Mouse (Mus musculus): ENCODE results near the gene Arrb1. TPM values are rescaled to one million over a fixed set of nuclear protein-coding genes. Genes with fewer than 3 reads are reported as not detected.

Arrb1 gene
- total RNA-seq, 1 experiment from 2014 or later, result 48.9 TPM

GRCm38 (mm10) chr7:99537183-99537756 lies 2.0 kb downstream of the Arrb1 start:
- peak; percentile 56 for DNase-seq

GRCm38 (mm10) chr7:99538421-99538820 lies 3.2 kb downstream of the Arrb1 start:
- DNase-seq, result no peak

- DNase-seq, result peak; percentile 82
Observed at GRCm38 (mm10) chr7:99539201-99539891, 4.1 kb downstream of the Arrb1 start.

- DNase-seq, result no peak
Observed at GRCm38 (mm10) chr7:99540016-99540415, 4.8 kb downstream of the Arrb1 start.

GRCm38 (mm10) chr7:99541204-99541603 lies 5.9 kb downstream of the Arrb1 start:
- no peak for DNase-seq

- DNase-seq, result no peak
Observed at GRCm38 (mm10) chr7:99544272-99544671, 9.0 kb downstream of the Arrb1 start.

GRCm38 (mm10) chr7:99545885-99546745 lies 10.8 kb downstream of the Arrb1 start:
- peak; percentile 82 for DNase-seq

GRCm38 (mm10) chr7:99547584-99548487 lies 12.6 kb downstream of the Arrb1 start:
- DNase-seq, result no peak

GRCm38 (mm10) chr7:99549668-99550067 lies 14.4 kb downstream of the Arrb1 start:
- no peak for DNase-seq

- DNase-seq, result no peak
Observed at GRCm38 (mm10) chr7:99551623-99552022, 16.4 kb downstream of the Arrb1 start.

- no peak for DNase-seq
Observed at GRCm38 (mm10) chr7:99553222-99553884, 18.1 kb downstream of the Arrb1 start.

- no peak for DNase-seq
Observed at GRCm38 (mm10) chr7:99553885-99554269, 18.6 kb downstream of the Arrb1 start.

- peak; percentile 81 for DNase-seq
Observed at GRCm38 (mm10) chr7:99555862-99556261, 20.6 kb downstream of the Arrb1 start.

- DNase-seq, result no peak
Observed at GRCm38 (mm10) chr7:99559091-99559490, 23.8 kb downstream of the Arrb1 start.

GRCm38 (mm10) chr7:99562478-99562877 lies 27.2 kb downstream of the Arrb1 start:
- peak; percentile 40 for DNase-seq

- DNase-seq, result no peak
Observed at GRCm38 (mm10) chr7:99563224-99563623, 28.0 kb downstream of the Arrb1 start.

GRCm38 (mm10) chr7:99565325-99565881 lies 30.1 kb downstream of the Arrb1 start:
- DNase-seq, result peak; percentile 34

GRCm38 (mm10) chr7:99570680-99571079 lies 35.4 kb downstream of the Arrb1 start:
- DNase-seq, result no peak

GRCm38 (mm10) chr7:99572931-99573330 lies 37.7 kb downstream of the Arrb1 start:
- DNase-seq, result no peak

- DNase-seq, result no peak
Observed at GRCm38 (mm10) chr7:99573351-99573750, 38.1 kb downstream of the Arrb1 start.

- no peak for DNase-seq
Observed at GRCm38 (mm10) chr7:99578246-99578645, 43.0 kb downstream of the Arrb1 start.
